Mouse (Mus musculus) MEL (cell line): ENCODE measurements around the gene Atg16l1.

ENCODE experiments used
- CHD1 ChIP-seq: IDR thresholded peaks from 2 replicates; pipeline ENCODE4 v1.6.1; 2012; ENCODE audit warnings: low read depth, mild to moderate bottlenecking, inconsistent platforms, low read length, improper control_type of control experiment
- CTCF ChIP-seq, 3 experiments: IDR thresholded peaks in 2 of 3; conservative IDR thresholded peaks in 1 of 3; 2 replicates each; pipeline ENCODE4 v1.5.1; 2011 to 2012; ENCODE audit warnings: low read length in 3 of 3, low read depth in 2 of 3, mild to moderate bottlenecking in 2 of 3, improper control_type of control experiment in 1 of 3, inconsistent platforms in 1 of 3, mixed read lengths in 1 of 3, moderate library complexity in 1 of 3; ENCODE audit not compliant: control insufficient read depth in 1 of 3, insufficient read depth in 1 of 3, poor library complexity in 1 of 3, severe bottlenecking in 1 of 3
- E2F4 ChIP-seq: IDR thresholded peaks from 2 replicates; pipeline ENCODE4 v1.6.1; 2011; ENCODE audit warnings: low read depth, low read length, improper control_type of control experiment, borderline replicate concordance
- ETS1 ChIP-seq: IDR thresholded peaks from 2 replicates; pipeline ENCODE4 v1.6.1; 2012; ENCODE audit warnings: low read depth, mild to moderate bottlenecking, inconsistent platforms, low read length, improper control_type of control experiment, moderate library complexity
- GATA1 ChIP-seq: IDR thresholded peaks from 2 replicates; pipeline ENCODE4 v1.6.1; 2011; ENCODE audit warnings: low read depth, low read length, improper control_type of control experiment
- MAZ ChIP-seq: IDR thresholded peaks from 2 replicates; pipeline ENCODE4 v1.6.1; 2012; ENCODE audit warnings: low read depth, mild to moderate bottlenecking, inconsistent platforms, low read length, improper control_type of control experiment
- MXI1 ChIP-seq: IDR thresholded peaks from 2 replicates; pipeline ENCODE4 v1.6.1; 2011; ENCODE audit warnings: mild to moderate bottlenecking, low read depth, low read length, improper control_type of control experiment
- POLR2A ChIP-seq, 2 experiments: IDR thresholded peaks; 2 replicates each; pipeline ENCODE4 v1.6.1; 2011 to 2012; ENCODE audit warnings: low read length in 2 of 2, mild to moderate bottlenecking in 2 of 2, control low read depth in 1 of 2, improper control_type of control experiment in 1 of 2, low read depth in 1 of 2, moderate library complexity in 1 of 2; ENCODE audit not compliant: control insufficient read depth in 1 of 2, insufficient read depth in 1 of 2, poor library complexity in 1 of 2
- RCOR1 ChIP-seq: IDR thresholded peaks from 2 replicates; pipeline ENCODE4 v1.6.1; 2012; ENCODE audit warnings: low read depth, mild to moderate bottlenecking, inconsistent platforms, low read length, improper control_type of control experiment
- TCF12 ChIP-seq: IDR thresholded peaks from 2 replicates; pipeline ENCODE4 v1.6.1; 2014; ENCODE audit warnings: low read depth, mild to moderate bottlenecking, inconsistent platforms, low read length, improper control_type of control experiment, moderate library complexity
- USF1 ChIP-seq: IDR thresholded peaks from 2 replicates; pipeline ENCODE4 v1.6.1; 2014; ENCODE audit warnings: low read depth, mild to moderate bottlenecking, inconsistent platforms, low read length, improper control_type of control experiment, moderate library complexity

- TF ChIP-seq USF1 (no peak), E2F4 (no peak), POLR2A (IDR thresholded peaks at IDR 0.05; ENCODE audit: control insufficient read depth in 1 of 2, insufficient read depth in 1 of 2, low read depth in 1 of 2, low read length in 2 of 2, poor library complexity in 1 of 2) (no peak), CTCF (IDR thresholded peaks at IDR 0.05 in 2 of 3, conservative IDR thresholded peaks at IDR 0.05 in 1 of 3; ENCODE audit: control insufficient read depth in 1 of 3, insufficient read depth in 1 of 3, low read depth in 2 of 3, low read length in 3 of 3, poor library complexity in 1 of 3, severe bottlenecking in 1 of 3) (no peak), GATA1 (no peak), ETS1 (no peak), TCF12 (no peak), CHD1 (no peak), MAZ (no peak), MXI1 (no peak), RCOR1 (no peak)
Observed at GRCm38 (mm10) chr1:87730271-87730670, 25.4 kb upstream of the Atg16l1 start.
